Mouse (Mus musculus) heart, postnatal 0 days (tissue): ENCODE data around the gene Magel2. TPM values are rescaled to one million over a fixed set of nuclear protein-coding genes. Genes with fewer than 3 reads are reported as not detected.

Experiments used
- ATAC-seq: fragments of 200-750 bp; cut with Nextera tagmentation; 2 replicates; pipeline ENCODE4 v1.8.0; 2017; ENCODE audit warnings: low read depth, moderate number of reproducible peaks, moderate library complexity; ENCODE audit not compliant: insufficient read depth
- DNase-seq: peaks from one replicate; pipeline ENCODE4 v3.0.0-alpha.2; 2016; ENCODE audit warnings: low spot score
- H3K27ac ChIP-seq: fragments of 300-500 bp; sonication (generic); 2 replicates; pipeline ENCODE4 v1.5.1; 2014; ENCODE audit warnings: low read depth, mild to moderate bottlenecking
- H3K27me3 ChIP-seq: fragments of 300-500 bp; sonication (generic); 2 replicates; pipeline ENCODE4 v1.6.1; 2014; ENCODE audit warnings: low read length, mixed read lengths; ENCODE audit not compliant: control insufficient read depth, insufficient read depth
- H3K36me3 ChIP-seq: fragments of 300-500 bp; sonication (generic); replicated peaks from 2 replicates; pipeline ENCODE4 v1.6.1; 2014; ENCODE audit warnings: low read length, mixed read lengths; ENCODE audit not compliant: control insufficient read depth, insufficient read depth
- H3K4me1 ChIP-seq: fragments of 300-500 bp; sonication (generic); 2 replicates; pipeline ENCODE4 v1.6.1; 2014; ENCODE audit warnings: antibody characterized with exemption; ENCODE audit not compliant: control insufficient read depth, insufficient read depth
- H3K4me2 ChIP-seq: fragments of 300-500 bp; sonication (generic); 2 replicates; pipeline ENCODE4 v1.6.1; 2014; ENCODE audit warnings: low read depth, mild to moderate bottlenecking, low read length, moderate library complexity
- H3K4me3 ChIP-seq: fragments of 300-500 bp; sonication (generic); 2 replicates; pipeline ENCODE4 v1.5.1; 2014; ENCODE audit warnings: low read depth, low read length
- H3K9ac ChIP-seq: fragments of 300-500 bp; sonication (generic); replicated peaks from 2 replicates; pipeline ENCODE4 v1.6.1; 2014; ENCODE audit warnings: low read depth, low read length, mixed read lengths
- H3K9me3 ChIP-seq: fragments of 300-500 bp; sonication (generic); replicated peaks from 2 replicates; pipeline ENCODE4 v1.6.1; 2016; ENCODE audit warnings: low read length; ENCODE audit not compliant: control insufficient read depth
- CTCF ChIP-seq: IDR thresholded peaks from 2 replicates; pipeline ENCODE4 v1.5.1; 2016; ENCODE audit warnings: antibody characterized with exemption, control low read depth, low read depth
- EP300 ChIP-seq: IDR thresholded peaks from 2 replicates; pipeline ENCODE4 v1.6.1; 2016; ENCODE audit warnings: antibody characterized with exemption, low read depth
- WGBS: fragments of 180-500 bp; shearing (Covaris S2); extraction: QIAGEN DNeasy Blood & Tissue Kit; methylation state at CpG from one replicate; pipeline ENCODE4 v1.1.7; 2014; 5-methylcytosine and 5-hydroxymethylcytosine counted together
- polyA plus RNA-seq: library from polyadenylated mRNA; unstranded; fragments of >200 nt; fragmentation: Nextera tagmentation; extraction: Ambion mirVana; gene quantifications from 2 replicates; pipeline ENCODE4 v1.2.1, GENCODE M21; 2015
- total RNA-seq: library from RNA; depleted of rRNA; stranded (reverse); fragments of >200 nt; gene quantifications from 2 replicates; pipeline ENCODE4 v1.2.3, GENCODE M21; 2014; ENCODE audit warnings: low replicate concordance; rRNA removed

The Magel2 gene
- total RNA-seq (0.46 and 0.85 TPM in 2 replicates), polyA plus RNA-seq (0.23 and 0.33 TPM in 2 replicates)

DNA sequence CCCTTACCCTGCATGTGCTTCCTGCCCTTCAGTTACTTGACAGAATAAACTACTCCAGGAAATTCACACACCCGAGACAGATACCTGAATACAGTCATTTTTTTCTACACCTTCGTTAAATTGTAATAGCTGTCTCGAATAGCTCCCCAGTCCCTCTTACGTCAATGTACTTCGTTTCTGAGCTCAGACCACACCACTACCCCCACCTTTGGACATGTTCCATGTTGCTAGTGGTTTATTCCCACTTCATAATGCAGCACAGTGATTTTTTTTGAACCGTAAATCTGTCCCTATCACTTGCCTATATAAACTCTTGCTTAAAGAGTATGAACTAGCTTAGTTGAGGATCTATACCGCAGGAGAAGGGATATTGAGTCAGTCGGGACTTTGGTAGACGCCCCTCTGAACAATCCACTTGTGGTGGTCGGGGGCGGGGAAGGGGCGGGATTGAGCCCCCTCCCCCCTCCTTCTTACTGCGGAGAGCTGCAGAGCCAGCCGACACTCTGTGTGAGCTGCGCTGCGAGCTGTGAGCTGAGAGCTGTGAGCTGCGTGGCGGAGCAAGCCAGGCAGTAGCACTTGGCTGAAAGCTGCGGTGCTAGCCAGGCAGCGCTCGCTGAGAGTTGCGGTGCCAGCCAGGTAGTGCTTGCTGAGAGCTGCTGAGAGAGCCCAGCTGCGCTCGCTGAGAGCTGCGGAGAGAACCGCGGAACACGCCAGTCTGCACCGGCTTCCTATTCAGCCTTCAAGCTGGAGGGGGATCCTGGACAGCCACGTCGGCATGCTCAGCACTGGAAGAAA, at the start of gene Magel2:
Magel2 (plus strand) TSS at position 501 of the 795 bp plus-strand sequence.
- peaks cover 8% of the 10 kb centered on the region; the same call in 1 of the 2 replicates for H3K27me3 ChIP-seq
- H3K9me3 ChIP-seq: no peaks in the 10 kb centered on the region; the same call in 1 of the 2 replicates
- peak within 1 kb of the TSS; percentile 47 for H3K4me2 ChIP-seq
- H3K4me1 ChIP-seq: no peaks in the 10 kb centered on the region
- H3K9ac ChIP-seq: no peak within 1 kb of the TSS
- no peaks in the 10 kb centered on the region for H3K36me3 ChIP-seq
- ATAC-seq: peak; percentile 33; the same call in 1 of the 2 replicates
- H3K27ac ChIP-seq: no peak within 1 kb of the TSS
- WGBS: 20% methylated on average over 30 of the region's 31 CpGs
- no peak for DNase-seq
- TF ChIP-seq EP300 (no peak), CTCF (no peak)
- peak within 1 kb of the TSS; percentile 36 for H3K4me3 ChIP-seq

GRCm38 (mm10) chr7:62345411-62345810, 31.4 kb upstream of the Magel2 start:
- no peak overlapping the region for H3K4me2 ChIP-seq
- H3K9me3 ChIP-seq: no peaks in the 10 kb centered on the region
- H3K4me3 ChIP-seq: no peak overlapping the region
- no peak for TF ChIP-seq EP300
- no peak for TF ChIP-seq CTCF
- no peaks in the 10 kb centered on the region for H3K27me3 ChIP-seq
- WGBS: 17% methylated on average over 1 of the region's 1 CpGs
- DNase-seq (no peak), ATAC-seq (no peak)
- no peaks in the 10 kb centered on the region for H3K4me1 ChIP-seq
- H3K36me3 ChIP-seq: no peaks in the 10 kb centered on the region
- no peak overlapping the region for H3K27ac ChIP-seq
- no peak overlapping the region for H3K9ac ChIP-seq

GRCm38 (mm10) chr7:62346269-62346668, 30.5 kb upstream of the Magel2 start, which contains the start of gene Ndn:
Ndn (plus strand) TSS chr7:62346569.
- Histone ChIP-seq H3K36me3 (no peaks in the 10 kb centered on the region), H3K9ac (no peak within 1 kb of the TSS), H3K27me3 (no peaks in the 10 kb centered on the region), H3K4me2 (no peak within 1 kb of the TSS), H3K4me1 (no peaks in the 10 kb centered on the region), H3K9me3 (no peaks in the 10 kb centered on the region), H3K4me3 (no peak within 1 kb of the TSS), H3K27ac (no peak within 1 kb of the TSS)
- TF ChIP-seq EP300 (no peak), CTCF (no peak)
- DNase-seq (no peak), ATAC-seq (no peak)
- 30% methylated on average over 1 of the region's 1 CpGs for WGBS

- no peaks in the 10 kb centered on the region for H3K4me1 ChIP-seq
- no peaks in the 10 kb centered on the region for H3K36me3 ChIP-seq
- TF ChIP-seq CTCF (no peak), EP300 (no peak)
- WGBS: 10% methylated on average over 42 of the region's 42 CpGs
- ATAC-seq (peak; percentile 86), DNase-seq (peak; percentile 65)
- H3K4me3 ChIP-seq: peak overlapping the region; percentile 54
- H3K9ac ChIP-seq: peak overlapping the region; percentile 24
- H3K27ac ChIP-seq: no peak overlapping the region
- H3K4me2 ChIP-seq: peak overlapping the region; percentile 67
- no peaks in the 10 kb centered on the region for H3K27me3 ChIP-seq
- no peaks in the 10 kb centered on the region for H3K9me3 ChIP-seq
Observed at GRCm38 (mm10) chr7:62348106-62348803, 28.6 kb upstream of the Magel2 start.

- DNase-seq (no peak), ATAC-seq (peak; percentile 13; the same call in 1 of the 2 replicates)
- 30% methylated on average over 17 of the region's 17 CpGs for WGBS
- H3K4me3 ChIP-seq: peak overlapping the region; percentile 54
- no peak overlapping the region for H3K27ac ChIP-seq
- no peaks in the 10 kb centered on the region for H3K9me3 ChIP-seq
- no peaks in the 10 kb centered on the region for H3K36me3 ChIP-seq
- H3K9ac ChIP-seq: peak overlapping the region; percentile 24
- no peaks in the 10 kb centered on the region for H3K4me1 ChIP-seq
- H3K4me2 ChIP-seq: peak overlapping the region; percentile 67
- H3K27me3 ChIP-seq: no peaks in the 10 kb centered on the region
- TF ChIP-seq EP300 (no peak), CTCF (no peak)
Observed at GRCm38 (mm10) chr7:62348804-62349190, 28.0 kb upstream of the Magel2 start.
